Mouse (Mus musculus) cerebellum, adult 18-20 months (tissue): Measurements from ENCODE around the gene Paip2b.

Experiments used
- DNase-seq, 2 experiments: peaks; one replicate each; pipeline ENCODE4 v3.0.0; 2021

Gene Paip2b

GRCm38 (mm10) chr6:83831606-83832123 lies at the start of gene Paip2b:
Paip2b (minus strand) TSS chr6:83831741.
- DNase-seq, result peak; percentile 99

- DNase-seq, result peak; percentile 47 to 66
Measured at GRCm38 (mm10) chr6:83879815-83880214, 48.3 kb upstream of the Paip2b start.

GRCm38 (mm10) chr6:83867598-83868585 lies 36.4 kb upstream of the Paip2b start:
- peak; percentile 47 to 64 for DNase-seq

GRCm38 (mm10) chr6:83866954-83867597 lies 35.5 kb upstream of the Paip2b start, which contains the start of gene Zfp638:
Zfp638 (plus strand) TSS chr6:83867109.
- peak; percentile 96 for DNase-seq

- DNase-seq, result no peak
Measured at GRCm38 (mm10) chr6:83866423-83866822, 34.9 kb upstream of the Paip2b start.

- DNase-seq, result no peak
Measured at GRCm38 (mm10) chr6:83863538-83863937, 32.0 kb upstream of the Paip2b start.

GRCm38 (mm10) chr6:83860033-83860432 lies 28.5 kb upstream of the Paip2b start:
- no peak for DNase-seq

- peak in 1 of 2 experiments; percentile 13 for DNase-seq
Measured at GRCm38 (mm10) chr6:83857476-83857875, 25.9 kb upstream of the Paip2b start.

- DNase-seq, result no peak
Measured at GRCm38 (mm10) chr6:83849446-83849845, 17.9 kb upstream of the Paip2b start.

GRCm38 (mm10) chr6:83846141-83846540 lies 14.6 kb upstream of the Paip2b start:
- no peak for DNase-seq

GRCm38 (mm10) chr6:83844913-83845312 lies 13.4 kb upstream of the Paip2b start:
- DNase-seq, result no peak

- no peak for DNase-seq
Measured at GRCm38 (mm10) chr6:83840086-83840485, 8.5 kb upstream of the Paip2b start.

- DNase-seq, result no peak
Measured at GRCm38 (mm10) chr6:83838046-83838445, 6.5 kb upstream of the Paip2b start.

- DNase-seq, result no peak
Measured at GRCm38 (mm10) chr6:83836826-83837225, 5.3 kb upstream of the Paip2b start.

- peak in 1 of 2 experiments; percentile 19 for DNase-seq
Measured at GRCm38 (mm10) chr6:83832393-83832792, 852 bp upstream of the Paip2b start.

- DNase-seq, result peak in 1 of 2 experiments; percentile 18
Measured at GRCm38 (mm10) chr6:83830941-83831605, 468 bp downstream of the Paip2b start.

- DNase-seq, result no peak
Measured at GRCm38 (mm10) chr6:83821856-83822255, 9.7 kb downstream of the Paip2b start.

GRCm38 (mm10) chr6:83820727-83821515 lies 10.6 kb downstream of the Paip2b start:
- DNase-seq, result no peak

- no peak for DNase-seq
Measured at GRCm38 (mm10) chr6:83818996-83819395, 12.5 kb downstream of the Paip2b start.

- no peak for DNase-seq
Measured at GRCm38 (mm10) chr6:83815801-83816200, 15.7 kb downstream of the Paip2b start.

- no peak for DNase-seq
Measured at GRCm38 (mm10) chr6:83802846-83803245, 28.7 kb downstream of the Paip2b start.

GRCm38 (mm10) chr6:83802033-83802432 lies 29.5 kb downstream of the Paip2b start:
- peak; percentile 45 to 59 for DNase-seq
